Mouse (Mus musculus): Measurements from ENCODE around the gene Lrrc3c. TPM values are rescaled to one million over a fixed set of nuclear protein-coding genes. Genes with fewer than 3 reads are reported as not detected.

The Lrrc3c gene
- polyA plus RNA-seq, 1 experiment from 2014 or later, result not detected

DNA sequence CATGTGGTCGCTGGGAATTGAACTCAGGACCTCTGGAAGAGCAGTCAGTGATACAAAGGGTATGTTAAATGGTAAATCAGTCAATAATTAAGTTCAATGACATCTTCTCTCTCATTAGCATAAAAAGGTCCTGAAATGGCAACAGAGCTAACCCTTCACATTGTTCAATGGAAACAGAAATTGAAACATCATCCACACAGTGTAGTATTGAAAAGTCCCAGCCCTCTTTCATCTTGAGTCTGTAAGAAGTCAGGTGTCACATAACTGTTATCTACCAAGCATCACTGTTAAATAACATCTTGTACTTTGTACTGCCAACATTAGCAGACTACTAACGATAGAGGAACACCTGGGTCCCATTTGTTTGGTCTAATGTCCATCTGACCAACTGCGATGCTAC lies 35.1 kb upstream of the Lrrc3c start:
- Histone ChIP-seq H3K36me3 (ENCODE audit: control insufficient read depth, insufficient read depth, low read length) (no peaks in the 10 kb centered on the region), H3K9me3 (ENCODE audit: control insufficient read depth, low read length) (no peaks in the 10 kb centered on the region), H3K27me3 (ENCODE audit: control insufficient read depth, insufficient read depth, low read length) (no peaks in the 10 kb centered on the region), H3K4me2 (ENCODE audit: low read length) (no peak overlapping the region), H3K4me3 (ENCODE audit: control insufficient read depth in 1 of 2, insufficient read depth in 1 of 2, low read depth in 1 of 2, low read length in 2 of 2) (no peak overlapping the region), H3K9ac (ENCODE audit: low read length) (no peak overlapping the region), H3K4me1 (ENCODE audit: control insufficient read depth in 2 of 2, insufficient read depth in 2 of 2, low read length in 2 of 2) (peaks cover 7 to 15% of the 10 kb centered on the region in 2 experiments; a peak in 3 of 4 replicates), H3K27ac (replicated peaks in 1 of 2; ENCODE audit: control insufficient read depth in 1 of 2, insufficient read depth in 1 of 2, low read depth in 2 of 2, low read length in 2 of 2) (no peak overlapping the region)
- ATAC-seq (ENCODE audit: insufficient number of reproducible peaks, insufficient read depth, low FRiP score, low read depth), result no peak
- WGBS, result 80% methylated on average over 3 of the region's 3 CpGs

DNA sequence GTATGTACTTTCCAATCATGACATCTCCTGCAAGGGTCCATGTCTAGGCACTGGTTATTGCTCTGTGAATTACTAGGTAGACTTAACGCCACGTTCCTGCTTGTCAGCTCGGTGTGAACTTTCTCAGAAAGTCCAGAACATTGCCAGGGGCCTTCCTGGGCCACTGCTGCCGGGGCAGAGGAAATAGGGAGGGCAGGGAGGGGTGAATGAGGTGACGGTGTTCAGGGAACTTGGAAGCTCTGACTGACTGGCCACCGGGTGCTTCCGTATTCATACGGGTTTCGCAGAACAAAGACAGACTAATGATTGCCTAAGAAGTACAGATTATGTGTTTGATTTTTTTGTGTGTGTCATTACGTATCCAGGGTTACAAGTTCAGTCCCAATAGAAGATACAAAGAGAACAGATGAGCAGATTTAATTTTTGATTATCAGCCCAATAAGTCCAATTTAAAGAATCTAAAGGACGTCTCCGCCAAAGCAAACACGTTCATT lies 34.1 kb upstream of the Lrrc3c start:
- no peaks in the 10 kb centered on the region for H3K27me3 ChIP-seq (ENCODE audit: control insufficient read depth, insufficient read depth, low read length)
- H3K36me3 ChIP-seq (ENCODE audit: control insufficient read depth, insufficient read depth, low read length), result no peaks in the 10 kb centered on the region
- WGBS, result 73% methylated on average over 13 of the region's 13 CpGs
- peaks cover 7 to 15% of the 10 kb centered on the region in 2 experiments; a peak in 3 of 4 replicates for H3K4me1 ChIP-seq (ENCODE audit: control insufficient read depth in 2 of 2, insufficient read depth in 2 of 2, low read length in 2 of 2)
- no peaks in the 10 kb centered on the region for H3K9me3 ChIP-seq (ENCODE audit: control insufficient read depth, low read length)
- no peak overlapping the region for H3K27ac ChIP-seq (replicated peaks in 1 of 2; ENCODE audit: control insufficient read depth in 1 of 2, insufficient read depth in 1 of 2, low read depth in 2 of 2, low read length in 2 of 2)
- no peak overlapping the region for H3K4me2 ChIP-seq (ENCODE audit: low read length)
- H3K9ac ChIP-seq (ENCODE audit: low read length), result no peak overlapping the region
- ATAC-seq (ENCODE audit: insufficient number of reproducible peaks, insufficient read depth, low FRiP score, low read depth), result no peak
- H3K4me3 ChIP-seq (ENCODE audit: control insufficient read depth in 1 of 2, insufficient read depth in 1 of 2, low read depth in 1 of 2, low read length in 2 of 2), result no peak overlapping the region

DNA sequence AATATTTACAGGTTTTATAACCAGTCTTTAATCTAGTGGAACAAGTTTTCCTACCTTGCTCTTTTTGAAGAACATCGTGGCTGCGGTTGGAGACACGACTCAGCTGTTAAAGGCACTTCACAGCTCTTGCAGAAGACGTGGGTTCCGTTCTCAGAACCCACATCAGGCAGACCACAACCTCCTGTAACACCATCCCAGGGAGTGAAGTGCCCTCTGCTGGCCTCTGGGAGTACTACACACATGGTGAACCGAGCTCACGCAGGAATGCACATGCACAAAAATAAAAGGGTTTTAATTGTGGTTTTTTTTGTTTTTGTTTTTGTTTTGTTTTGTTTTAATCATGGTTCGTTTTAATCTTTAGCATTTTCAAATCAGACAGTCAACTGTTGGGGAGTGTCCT lies 29.8 kb upstream of the Lrrc3c start:
- H3K27me3 ChIP-seq (ENCODE audit: control insufficient read depth, insufficient read depth, low read length), result no peaks in the 10 kb centered on the region
- H3K4me1 ChIP-seq (ENCODE audit: control insufficient read depth in 2 of 2, insufficient read depth in 2 of 2, low read length in 2 of 2), result peaks cover 2% of the 10 kb centered on the region in 2 experiments; a peak in 3 of 4 replicates
- no peak overlapping the region for H3K27ac ChIP-seq (replicated peaks in 1 of 2; ENCODE audit: control insufficient read depth in 1 of 2, insufficient read depth in 1 of 2, low read depth in 2 of 2, low read length in 2 of 2)
- no peaks in the 10 kb centered on the region for H3K9me3 ChIP-seq (ENCODE audit: control insufficient read depth, low read length)
- H3K4me3 ChIP-seq (ENCODE audit: control insufficient read depth in 1 of 2, insufficient read depth in 1 of 2, low read depth in 1 of 2, low read length in 2 of 2), result no peak overlapping the region
- no peak for ATAC-seq (ENCODE audit: insufficient number of reproducible peaks, insufficient read depth, low FRiP score, low read depth)
- H3K36me3 ChIP-seq (ENCODE audit: control insufficient read depth, insufficient read depth, low read length), result no peaks in the 10 kb centered on the region
- H3K9ac ChIP-seq (ENCODE audit: low read length), result no peak overlapping the region
- WGBS, result 84% methylated on average over 8 of the region's 8 CpGs
- no peak overlapping the region for H3K4me2 ChIP-seq (ENCODE audit: low read length)

DNA sequence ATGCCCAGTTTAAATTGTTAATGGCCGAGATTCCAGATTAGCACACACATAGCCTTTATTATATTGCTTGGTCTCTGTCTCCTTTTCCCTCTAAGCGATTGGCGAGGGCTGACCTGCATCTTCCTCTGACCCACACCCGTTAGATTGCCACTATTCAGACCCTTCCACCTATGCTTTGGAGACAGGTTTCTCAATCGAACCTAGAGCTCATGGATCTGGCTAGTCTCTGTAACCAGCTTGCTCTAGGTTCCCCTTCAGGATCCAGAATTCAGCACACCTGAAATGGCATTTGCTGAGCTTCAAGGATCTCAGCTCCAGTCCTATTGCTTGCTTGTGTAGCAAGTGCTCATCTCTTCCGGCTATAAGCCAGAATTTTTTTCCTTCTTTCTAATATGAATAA lies 28.6 kb upstream of the Lrrc3c start:
- 76% methylated on average over 6 of the region's 6 CpGs for WGBS
- Histone ChIP-seq H3K9me3 (ENCODE audit: control insufficient read depth, low read length) (no peaks in the 10 kb centered on the region), H3K4me2 (ENCODE audit: low read length) (no peak overlapping the region), H3K4me1 (ENCODE audit: control insufficient read depth in 2 of 2, insufficient read depth in 2 of 2, low read length in 2 of 2) (no peaks in the 10 kb centered on the region), H3K27ac (replicated peaks in 1 of 2; ENCODE audit: control insufficient read depth in 1 of 2, insufficient read depth in 1 of 2, low read depth in 2 of 2, low read length in 2 of 2) (no peak overlapping the region), H3K27me3 (ENCODE audit: control insufficient read depth, insufficient read depth, low read length) (no peaks in the 10 kb centered on the region), H3K9ac (ENCODE audit: low read length) (no peak overlapping the region), H3K36me3 (ENCODE audit: control insufficient read depth, insufficient read depth, low read length) (no peaks in the 10 kb centered on the region), H3K4me3 (ENCODE audit: control insufficient read depth in 1 of 2, insufficient read depth in 1 of 2, low read depth in 1 of 2, low read length in 2 of 2) (no peak overlapping the region)
- ATAC-seq (ENCODE audit: insufficient number of reproducible peaks, insufficient read depth, low FRiP score, low read depth), result no peak

DNA sequence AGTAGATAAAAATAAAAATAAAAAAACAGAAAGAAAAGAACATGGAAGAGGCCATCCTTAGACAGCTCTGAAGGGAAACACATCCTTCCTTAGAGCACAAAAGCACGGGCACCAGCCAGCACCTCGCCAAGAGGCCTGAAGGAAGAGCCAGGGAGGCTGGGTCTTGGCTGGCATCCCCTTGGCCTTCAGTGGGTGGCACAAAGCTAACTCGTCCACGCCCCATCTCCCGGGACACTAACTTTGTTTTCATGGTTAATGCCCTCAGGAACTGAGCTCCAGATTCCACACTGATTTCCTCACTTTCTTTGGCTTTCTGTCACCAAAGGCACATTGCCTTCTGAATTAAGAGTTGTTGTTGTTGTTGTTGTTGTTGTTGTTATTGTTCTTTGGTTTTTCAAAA lies 20.3 kb upstream of the Lrrc3c start:
- Histone ChIP-seq H3K9ac (ENCODE audit: low read length) (no peak overlapping the region), H3K27ac (replicated peaks in 1 of 2; ENCODE audit: control insufficient read depth in 1 of 2, insufficient read depth in 1 of 2, low read depth in 2 of 2, low read length in 2 of 2) (no peak overlapping the region), H3K36me3 (ENCODE audit: control insufficient read depth, insufficient read depth, low read length) (peaks cover 18% of the 10 kb centered on the region), H3K27me3 (ENCODE audit: control insufficient read depth, insufficient read depth, low read length) (no peaks in the 10 kb centered on the region), H3K4me2 (ENCODE audit: low read length) (no peak overlapping the region), H3K4me1 (ENCODE audit: control insufficient read depth in 2 of 2, insufficient read depth in 2 of 2, low read length in 2 of 2) (peaks cover 19 to 22% of the 10 kb centered on the region in 2 experiments), H3K4me3 (ENCODE audit: control insufficient read depth in 1 of 2, insufficient read depth in 1 of 2, low read depth in 1 of 2, low read length in 2 of 2) (no peak overlapping the region), H3K9me3 (ENCODE audit: control insufficient read depth, low read length) (no peaks in the 10 kb centered on the region)
- WGBS, result 87% methylated on average over 5 of the region's 5 CpGs
- no peak for ATAC-seq (ENCODE audit: insufficient number of reproducible peaks, insufficient read depth, low FRiP score, low read depth)

DNA sequence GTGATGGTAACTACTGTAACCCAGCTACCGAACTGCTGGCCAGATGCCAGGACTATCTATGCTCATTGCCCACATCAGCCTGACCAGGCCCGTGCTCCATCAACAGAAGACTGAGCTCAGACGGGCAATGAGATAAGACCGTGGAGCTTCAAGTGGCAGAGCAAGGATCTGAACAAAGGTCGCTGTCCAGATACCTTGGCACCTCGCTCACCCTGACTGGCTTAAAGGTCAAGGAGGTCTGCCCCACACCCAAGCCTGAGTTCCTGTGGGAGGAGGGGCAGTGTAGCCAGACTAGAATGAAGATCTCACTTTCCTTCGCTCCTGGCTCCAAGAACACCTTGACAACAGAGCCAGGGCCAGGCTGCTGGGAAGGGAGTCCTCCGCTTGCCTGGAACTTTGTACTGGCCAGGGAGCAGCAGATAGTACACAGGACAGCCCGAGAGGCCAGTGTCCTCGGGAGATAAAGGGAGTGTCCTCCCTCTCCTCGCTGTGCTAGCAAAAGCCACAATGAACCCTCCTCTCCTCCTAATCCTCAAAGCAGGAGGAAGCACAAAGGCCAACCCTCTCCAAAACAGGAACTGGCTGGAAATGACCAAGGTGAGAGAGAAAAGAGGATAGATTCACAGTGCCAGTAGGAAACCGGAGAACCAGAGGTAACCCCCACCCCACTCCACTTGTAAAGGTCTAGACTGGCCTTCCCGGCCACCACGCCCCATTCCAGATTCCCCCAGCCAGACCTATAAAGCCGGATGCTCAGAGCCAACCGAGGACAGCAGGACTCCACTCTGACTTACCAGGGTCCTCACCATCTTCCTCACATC lies 17.6 kb upstream of the Lrrc3c start:
- Histone ChIP-seq H3K36me3 (ENCODE audit: control insufficient read depth, insufficient read depth, low read length) (peaks cover 29% of the 10 kb centered on the region), H3K27ac (replicated peaks in 1 of 2; ENCODE audit: control insufficient read depth in 1 of 2, insufficient read depth in 1 of 2, low read depth in 2 of 2, low read length in 2 of 2) (peak overlapping the region; percentile 46; a peak in 1 of 4 replicates), H3K9me3 (ENCODE audit: control insufficient read depth, low read length) (no peaks in the 10 kb centered on the region), H3K4me3 (ENCODE audit: control insufficient read depth in 1 of 2, insufficient read depth in 1 of 2, low read depth in 1 of 2, low read length in 2 of 2) (no peak overlapping the region), H3K27me3 (ENCODE audit: control insufficient read depth, insufficient read depth, low read length) (no peaks in the 10 kb centered on the region), H3K4me2 (ENCODE audit: low read length) (no peak overlapping the region), H3K9ac (ENCODE audit: low read length) (no peak overlapping the region), H3K4me1 (ENCODE audit: control insufficient read depth in 2 of 2, insufficient read depth in 2 of 2, low read length in 2 of 2) (peaks cover 34 to 49% of the 10 kb centered on the region in 2 experiments)
- 29% methylated on average over 16 of the region's 16 CpGs for WGBS
- peak; percentile 3; the same call in 1 of the 2 replicates for ATAC-seq (ENCODE audit: insufficient number of reproducible peaks, insufficient read depth, low FRiP score, low read depth)

DNA sequence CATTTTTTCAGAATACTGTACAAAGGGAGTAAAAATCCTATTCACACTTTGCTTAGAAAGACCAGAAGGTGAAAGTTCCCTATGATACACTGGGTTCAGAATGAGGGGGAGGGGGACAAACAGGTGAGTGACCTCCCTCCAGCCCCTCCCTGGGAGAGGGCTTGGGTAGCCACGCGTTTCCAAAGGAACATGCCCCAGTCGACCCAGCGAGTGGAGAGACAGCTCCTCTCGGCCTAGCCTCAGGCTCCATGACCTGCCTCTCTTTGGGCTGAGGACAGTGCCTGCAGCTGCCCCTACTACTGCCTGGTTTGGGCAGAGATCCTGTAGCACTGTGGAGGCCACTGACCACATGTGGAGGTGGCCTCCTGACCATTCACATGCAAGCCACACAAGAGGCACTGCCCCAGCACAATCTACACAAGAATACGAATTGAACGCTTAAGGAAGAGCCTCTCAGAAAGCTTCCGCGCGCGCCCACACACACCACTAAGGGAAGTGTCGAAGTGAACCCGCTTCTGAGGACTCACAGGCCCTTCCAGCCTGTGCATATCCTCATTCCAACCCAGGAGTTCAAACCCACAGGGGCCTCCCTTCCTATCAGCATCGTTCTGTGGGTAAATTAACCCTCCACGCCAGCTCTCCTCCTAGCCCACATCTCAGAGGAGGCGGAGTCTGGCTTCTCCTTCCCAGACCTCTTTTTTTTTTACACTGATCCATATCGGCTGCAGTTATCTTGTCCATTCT lies 16.6 kb upstream of the Lrrc3c start:
- H3K4me1 ChIP-seq (ENCODE audit: control insufficient read depth in 2 of 2, insufficient read depth in 2 of 2, low read length in 2 of 2), result peaks cover 35 to 58% of the 10 kb centered on the region in 2 experiments
- H3K27me3 ChIP-seq (ENCODE audit: control insufficient read depth, insufficient read depth, low read length), result no peaks in the 10 kb centered on the region
- H3K27ac ChIP-seq (replicated peaks in 1 of 2; ENCODE audit: control insufficient read depth in 1 of 2, insufficient read depth in 1 of 2, low read depth in 2 of 2, low read length in 2 of 2), result no peak overlapping the region
- H3K4me3 ChIP-seq (ENCODE audit: control insufficient read depth in 1 of 2, insufficient read depth in 1 of 2, low read depth in 1 of 2, low read length in 2 of 2), result no peak overlapping the region
- H3K36me3 ChIP-seq (ENCODE audit: control insufficient read depth, insufficient read depth, low read length), result peaks cover 29% of the 10 kb centered on the region
- H3K9ac ChIP-seq (ENCODE audit: low read length), result no peak overlapping the region
- H3K4me2 ChIP-seq (ENCODE audit: low read length), result no peak overlapping the region
- ATAC-seq (ENCODE audit: insufficient number of reproducible peaks, insufficient read depth, low FRiP score, low read depth), result no peak
- WGBS, result 52% methylated on average over 17 of the region's 17 CpGs
- no peaks in the 10 kb centered on the region for H3K9me3 ChIP-seq (ENCODE audit: control insufficient read depth, low read length)
